Mouse (Mus musculus) hindbrain, embryonic 13.5 days (tissue): ENCODE data around the gene 9130008F23Rik. TPM values are rescaled to one million over a fixed set of nuclear protein-coding genes. Genes with fewer than 3 reads are reported as not detected.

Experiments
- ATAC-seq: fragments of 200-750 bp; cut with Nextera tagmentation; 2 replicates; pipeline ENCODE4 v1.8.0; 2017; ENCODE audit warnings: moderate TSS enrichment; ENCODE audit not compliant: low FRiP score
- H3K27ac ChIP-seq: fragments of 300-500 bp; sonication (generic); 2 replicates; pipeline ENCODE4 v1.5.1; 2015; ENCODE audit warnings: inconsistent platforms, mild to moderate bottlenecking, moderate library complexity
- H3K27me3 ChIP-seq: fragments of 300-500 bp; sonication (generic); 2 replicates; pipeline ENCODE4 v1.6.1; 2015; ENCODE audit warnings: mild to moderate bottlenecking, inconsistent platforms
- H3K36me3 ChIP-seq: fragments of 300-500 bp; sonication (generic); 2 replicates; pipeline ENCODE4 v1.6.1; 2015; ENCODE audit warnings: mild to moderate bottlenecking, inconsistent platforms
- H3K4me1 ChIP-seq: fragments of 300-500 bp; sonication (generic); replicated peaks from 2 replicates; pipeline ENCODE4 v1.6.1; 2015; ENCODE audit warnings: inconsistent platforms
- H3K4me2 ChIP-seq: fragments of 300-500 bp; sonication (generic); 2 replicates; pipeline ENCODE4 v1.6.1; 2015; ENCODE audit warnings: inconsistent platforms, mild to moderate bottlenecking, moderate library complexity
- H3K4me3 ChIP-seq: fragments of 300-500 bp; sonication (generic); 2 replicates; pipeline ENCODE4 v1.5.1; 2015; ENCODE audit warnings: mild to moderate bottlenecking, inconsistent platforms
- H3K9ac ChIP-seq: fragments of 300-500 bp; sonication (generic); 2 replicates; pipeline ENCODE4 v1.6.1; 2015; ENCODE audit warnings: mild to moderate bottlenecking, inconsistent platforms
- H3K9me3 ChIP-seq: fragments of 300-500 bp; sonication (generic); 2 replicates; pipeline ENCODE4 v1.6.1; 2016; ENCODE audit warnings: inconsistent platforms
- WGBS: fragments of 180-500 bp; shearing (Covaris S2); methylation state at CpG from one replicate; pipeline ENCODE4 v1.1.7; 2015; 5-methylcytosine and 5-hydroxymethylcytosine counted together
- polyA plus RNA-seq: library from polyadenylated mRNA; unstranded; fragments of >200 nt; fragmentation: Nextera tagmentation; extraction: Ambion mirVana; gene quantifications from 2 replicates; pipeline ENCODE4 v1.2.1, GENCODE M21; 2015

The 9130008F23Rik gene
- polyA plus RNA-seq, 1 experiment from 2014 or later, result 1.0 TPM

- H3K4me3 ChIP-seq, result no peak overlapping the region
- H3K9ac ChIP-seq, result no peak overlapping the region
- H3K9me3 ChIP-seq, result no peaks in the 10 kb centered on the region
- H3K36me3 ChIP-seq, result no peaks in the 10 kb centered on the region
- H3K4me2 ChIP-seq, result no peak overlapping the region
- no peak overlapping the region for H3K27ac ChIP-seq
- ATAC-seq, result no peak
- H3K4me1 ChIP-seq, result peaks cover 9% of the 10 kb centered on the region
- peaks cover 12% of the 10 kb centered on the region for H3K27me3 ChIP-seq
- WGBS, result 38% methylated on average over 3 of the region's 3 CpGs
Observed at GRCm38 (mm10) chr17:40877741-40878140, 2.6 kb downstream of the 9130008F23Rik start.

GRCm38 (mm10) chr17:40875568-40875967, 4.8 kb downstream of the 9130008F23Rik start:
- no peaks in the 10 kb centered on the region for H3K9me3 ChIP-seq
- peaks cover 8% of the 10 kb centered on the region for H3K4me1 ChIP-seq
- no peaks in the 10 kb centered on the region for H3K36me3 ChIP-seq
- H3K4me3 ChIP-seq, result no peak overlapping the region
- 95% methylated on average over 1 of the region's 1 CpGs for WGBS
- no peak overlapping the region for H3K27ac ChIP-seq
- peaks cover 5% of the 10 kb centered on the region for H3K27me3 ChIP-seq
- no peak for ATAC-seq
- H3K4me2 ChIP-seq, result no peak overlapping the region
- no peak overlapping the region for H3K9ac ChIP-seq

DNA sequence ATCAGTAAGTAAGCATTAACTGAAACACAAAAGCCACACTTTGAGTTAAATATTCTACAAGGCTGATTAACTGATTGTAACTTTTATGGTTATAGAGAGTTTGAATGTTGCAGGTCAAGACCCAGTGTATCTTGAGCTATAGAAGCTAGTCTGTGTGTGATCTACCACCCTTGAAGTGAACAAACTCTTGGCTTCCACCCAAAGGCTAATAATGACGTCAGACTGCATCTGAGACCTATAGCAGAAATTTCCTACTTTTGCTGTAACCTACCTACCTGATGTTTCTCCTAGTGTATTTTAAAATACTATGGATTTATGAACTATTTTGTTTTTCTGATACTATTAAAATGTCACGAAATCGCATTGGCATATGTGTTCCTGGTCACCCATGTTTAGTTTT, 5.7 kb downstream of the 9130008F23Rik start:
- Histone ChIP-seq H3K9me3 (no peaks in the 10 kb centered on the region), H3K4me2 (no peak overlapping the region), H3K36me3 (no peaks in the 10 kb centered on the region), H3K27ac (no peak overlapping the region), H3K9ac (no peak overlapping the region), H3K4me3 (no peak overlapping the region), H3K4me1 (peaks cover under 1% of the 10 kb centered on the region; the same call in 1 of the 2 replicates), H3K27me3 (no peaks in the 10 kb centered on the region)
- ATAC-seq, result no peak
- WGBS, result 89% methylated on average over 3 of the region's 3 CpGs

DNA sequence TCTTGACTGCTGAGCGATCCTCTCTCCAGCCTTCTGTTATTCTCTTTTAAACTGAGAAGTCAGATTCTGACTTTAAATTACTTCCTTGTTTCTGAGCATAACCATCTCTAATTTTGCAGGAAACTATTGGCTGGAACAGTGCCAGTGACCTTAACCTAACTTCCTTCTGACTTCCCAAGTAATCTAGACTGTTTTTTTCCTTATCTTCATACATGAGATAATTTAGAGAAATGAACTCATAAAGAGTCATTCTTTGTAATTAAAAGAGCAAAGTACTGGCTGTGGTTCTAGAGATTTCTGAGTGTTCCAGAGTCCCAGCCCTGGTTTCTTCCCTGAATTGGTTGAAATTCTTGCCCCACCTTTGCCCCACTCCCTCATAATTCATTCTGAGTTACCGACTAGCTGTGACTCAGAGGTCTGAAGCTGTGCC, 6.8 kb downstream of the 9130008F23Rik start:
- H3K4me3 ChIP-seq, result no peak overlapping the region
- WGBS, result 53% methylated on average over 2 of the region's 2 CpGs

DNA sequence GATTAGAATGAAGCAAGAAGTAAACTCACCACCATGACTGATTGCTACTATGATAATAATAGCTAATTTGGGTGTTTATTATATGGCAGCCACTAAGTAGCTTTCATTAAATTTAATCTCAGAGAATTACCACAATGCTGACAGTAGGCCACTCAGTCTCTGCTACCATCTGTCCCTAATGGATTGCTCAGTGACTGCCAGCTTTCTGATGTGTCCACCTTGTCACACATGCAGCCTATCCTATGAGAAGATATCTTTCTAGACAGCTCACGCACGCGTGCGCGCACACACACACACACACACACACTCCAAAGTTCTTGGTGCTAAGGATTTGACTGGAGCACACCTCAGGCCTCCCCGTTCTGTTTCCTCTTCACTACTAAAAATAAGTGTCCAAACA, 7.7 kb downstream of the 9130008F23Rik start:
- ATAC-seq, result no peak
- Histone ChIP-seq H3K36me3 (no peaks in the 10 kb centered on the region), H3K4me1 (no peaks in the 10 kb centered on the region), H3K9me3 (no peaks in the 10 kb centered on the region), H3K4me3 (no peak overlapping the region), H3K9ac (no peak overlapping the region), H3K4me2 (no peak overlapping the region), H3K27ac (no peak overlapping the region), H3K27me3 (no peaks in the 10 kb centered on the region)
- WGBS, result 96% methylated on average over 6 of the region's 6 CpGs

More for the DNA sequence above, 6.8 kb downstream of the 9130008F23Rik start:
- H3K4me1 ChIP-seq, result no peaks in the 10 kb centered on the region
- no peak overlapping the region for H3K9ac ChIP-seq
- no peaks in the 10 kb centered on the region for H3K36me3 ChIP-seq
- no peaks in the 10 kb centered on the region for H3K27me3 ChIP-seq
- H3K9me3 ChIP-seq, result no peaks in the 10 kb centered on the region
- ATAC-seq, result no peak
- H3K27ac ChIP-seq, result no peak overlapping the region
- no peak overlapping the region for H3K4me2 ChIP-seq

DNA sequence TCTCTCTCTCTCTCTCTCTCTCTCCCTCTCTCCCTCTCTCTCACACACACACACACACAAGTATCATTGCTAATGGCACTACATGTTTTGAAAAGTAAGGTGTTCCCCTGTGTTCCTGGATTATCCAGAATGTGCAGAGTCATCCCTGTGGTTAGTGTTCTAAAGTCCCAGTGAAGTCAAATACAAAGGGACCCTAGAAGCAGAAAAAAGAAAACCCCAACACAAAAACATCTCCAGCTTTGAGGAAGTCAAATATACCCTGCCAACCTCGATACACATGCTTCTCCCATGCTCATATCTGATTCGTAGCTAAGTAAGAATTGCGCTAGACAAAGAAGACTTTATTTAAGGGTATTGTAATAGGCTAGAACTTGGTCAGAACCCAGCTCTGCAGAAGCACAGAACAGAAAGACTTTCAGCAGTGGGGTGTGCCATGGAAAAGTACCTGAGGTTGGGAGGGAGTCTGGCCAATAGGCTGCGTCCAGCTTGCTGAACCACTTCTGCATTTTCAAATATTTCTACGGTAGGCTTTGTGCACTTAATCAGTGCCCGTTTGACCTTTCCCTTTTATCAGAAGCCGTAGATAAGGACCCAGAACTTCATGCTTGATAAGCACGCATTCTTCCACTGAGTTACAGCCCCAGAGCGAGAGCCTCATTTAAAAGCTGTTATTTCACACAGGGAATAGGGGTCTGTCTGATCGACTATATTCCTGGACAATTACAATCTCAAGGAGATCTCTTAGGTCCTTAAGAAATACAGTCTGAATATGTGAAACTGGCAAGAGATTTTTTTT, 11.2 kb downstream of the 9130008F23Rik start:
- ATAC-seq, result no peak
- 83% methylated on average over 10 of the region's 10 CpGs for WGBS
- no peaks in the 10 kb centered on the region for H3K27me3 ChIP-seq
- H3K27ac ChIP-seq, result no peak overlapping the region
- no peaks in the 10 kb centered on the region for H3K4me1 ChIP-seq
- H3K4me2 ChIP-seq, result no peak overlapping the region
- no peak overlapping the region for H3K4me3 ChIP-seq
- H3K9ac ChIP-seq, result no peak overlapping the region
- H3K36me3 ChIP-seq, result no peaks in the 10 kb centered on the region
- H3K9me3 ChIP-seq, result no peaks in the 10 kb centered on the region

DNA sequence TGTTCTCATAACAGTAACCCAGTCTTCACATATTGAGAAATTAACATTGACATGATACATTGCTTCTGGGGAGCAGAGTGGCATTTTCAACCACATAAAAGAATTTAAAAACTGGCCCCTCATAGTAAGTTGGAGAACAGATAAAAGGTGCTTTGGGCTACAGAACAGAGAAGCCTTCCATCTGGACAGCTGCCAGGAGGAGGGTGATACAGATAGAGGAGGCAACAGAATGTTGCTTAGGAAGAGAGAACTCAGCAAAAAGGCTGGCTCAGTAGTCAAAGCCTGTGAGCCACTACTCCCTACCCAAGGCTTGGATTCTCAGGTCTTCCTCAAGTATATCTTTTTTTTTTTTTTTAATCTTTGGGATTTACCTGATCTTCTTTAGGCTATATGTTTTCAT, 25.3 kb downstream of the 9130008F23Rik start:
- Histone ChIP-seq H3K36me3 (no peaks in the 10 kb centered on the region), H3K4me1 (no peaks in the 10 kb centered on the region), H3K27me3 (no peaks in the 10 kb centered on the region), H3K9ac (no peak overlapping the region), H3K4me3 (no peak overlapping the region), H3K4me2 (no peak overlapping the region), H3K9me3 (no peaks in the 10 kb centered on the region), H3K27ac (no peak overlapping the region)
- no peak for ATAC-seq

- H3K27me3 ChIP-seq, result no peaks in the 10 kb centered on the region
- ATAC-seq, result no peak
- H3K4me2 ChIP-seq, result no peak overlapping the region
- no peak overlapping the region for H3K4me3 ChIP-seq
- H3K27ac ChIP-seq, result no peak overlapping the region
- no peak overlapping the region for H3K9ac ChIP-seq
- no peaks in the 10 kb centered on the region for H3K36me3 ChIP-seq
- H3K9me3 ChIP-seq, result no peaks in the 10 kb centered on the region
- H3K4me1 ChIP-seq, result no peaks in the 10 kb centered on the region
Observed at GRCm38 (mm10) chr17:40837308-40837707, 43.1 kb downstream of the 9130008F23Rik start.

- H3K9ac ChIP-seq, result no peak overlapping the region
- no peaks in the 10 kb centered on the region for H3K9me3 ChIP-seq
- no peak for ATAC-seq
- H3K36me3 ChIP-seq, result no peaks in the 10 kb centered on the region
- WGBS, result 58% methylated on average over 2 of the region's 2 CpGs
- H3K4me3 ChIP-seq, result no peak overlapping the region
- no peaks in the 10 kb centered on the region for H3K27me3 ChIP-seq
- H3K4me2 ChIP-seq, result no peak overlapping the region
- H3K4me1 ChIP-seq, result no peaks in the 10 kb centered on the region
- no peak overlapping the region for H3K27ac ChIP-seq
Observed at GRCm38 (mm10) chr17:40831870-40832269, 48.5 kb downstream of the 9130008F23Rik start.

Other genes with a start within 250 kb of the 9130008F23Rik start
- not detected in 2 replicates for gene Esp3, start 248.5 kb downstream of the 9130008F23Rik start, polyA plus RNA-seq
- not detected in 2 replicates for gene Esp1, start 153.4 kb downstream of the 9130008F23Rik start, polyA plus RNA-seq
- not detected in 2 replicates for gene Crisp2, start 73.6 kb downstream of the 9130008F23Rik start, polyA plus RNA-seq
- gene Rhag, start 69.4 kb downstream of the 9130008F23Rik start, polyA plus RNA-seq, result 0.27 and 0.48 TPM in 2 replicates
- gene Glyatl3, start 33.8 kb upstream of the 9130008F23Rik start, polyA plus RNA-seq, result not detected in 2 replicates
- gene Mut, start 54.1 kb upstream of the 9130008F23Rik start, polyA plus RNA-seq, result 23.6 and 24.9 TPM in 2 replicates
- 12.1 and 12.8 TPM in 2 replicates for gene Cenpq, start 54.5 kb upstream of the 9130008F23Rik start, polyA plus RNA-seq